Mouse (Mus musculus): ENCODE data around the gene Amdhd2.
A peak's percentile ranks its signal among the peaks of the same experiment; 100 is the strongest.

Amdhd2 gene

GRCm38 (mm10) chr17:24163176-24163962, at the start of gene Amdhd2:
Amdhd2 (minus strand) TSS chr17:24163766.
- DNase-seq (ENCODE audit: low spot score): peak; percentile 95

DNA sequence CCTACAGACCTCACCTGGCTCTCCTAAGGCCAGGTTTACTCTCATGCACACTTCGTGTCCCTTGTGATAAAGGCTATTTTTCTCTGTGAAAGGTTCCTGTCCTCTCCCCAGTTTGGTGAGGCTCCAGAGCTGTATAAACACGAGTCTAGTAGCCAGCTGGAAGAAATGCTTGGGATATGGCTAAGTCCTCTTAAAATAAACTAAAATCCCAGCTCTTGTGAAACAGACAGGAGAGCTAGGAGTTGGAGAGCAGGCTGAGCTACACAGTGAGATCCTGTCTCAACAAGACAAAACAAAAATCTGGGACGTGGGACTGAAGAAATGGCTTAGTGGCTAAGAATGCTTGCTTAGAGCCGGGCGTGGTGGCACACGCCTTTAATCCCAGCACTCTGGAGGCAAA, 49.6 kb upstream of the Amdhd2 start:
- DNase-seq (ENCODE audit: low spot score): no peak

- no peak for DNase-seq (ENCODE audit: low spot score)
These were observed 49.0 kb upstream of the Amdhd2 start for GRCm38 (mm10) chr17:24212441-24213018.

GRCm38 (mm10) chr17:24211631-24212440, 48.3 kb upstream of the Amdhd2 start:
- no peak for DNase-seq (ENCODE audit: low spot score)

GRCm38 (mm10) chr17:24210591-24210990, 47.0 kb upstream of the Amdhd2 start:
- no peak for DNase-seq (ENCODE audit: low spot score)

GRCm38 (mm10) chr17:24209916-24210240, 46.3 kb upstream of the Amdhd2 start:
- DNase-seq (ENCODE audit: low spot score): no peak

GRCm38 (mm10) chr17:24209043-24209915, 45.7 kb upstream of the Amdhd2 start, which contains the start of gene Ntn3:
Ntn3 (minus strand) TSS chr17:24209531.
- no peak for DNase-seq (ENCODE audit: low spot score)

DNA sequence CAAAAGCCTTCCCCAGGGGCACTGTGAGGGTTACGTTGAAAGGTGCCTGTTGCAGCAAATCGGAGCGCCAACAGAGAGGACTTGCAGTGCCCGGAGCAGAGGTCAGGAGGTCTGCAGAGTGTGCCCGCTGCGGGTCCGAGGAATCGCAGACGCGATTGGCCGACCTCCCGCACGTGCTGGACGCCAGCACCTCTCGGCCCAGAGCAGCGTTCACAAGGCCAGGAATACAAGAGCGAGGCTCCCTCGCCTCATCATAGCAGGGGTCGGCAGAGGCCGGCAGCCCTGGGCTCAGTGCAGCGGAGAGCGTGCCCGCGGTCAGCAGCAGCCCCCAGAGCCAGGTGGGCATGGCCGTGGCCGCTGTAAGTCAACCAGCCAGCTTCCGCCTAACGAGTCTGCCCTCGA, 45.1 kb upstream of the Amdhd2 start:
- DNase-seq (ENCODE audit: low spot score): no peak

DNA sequence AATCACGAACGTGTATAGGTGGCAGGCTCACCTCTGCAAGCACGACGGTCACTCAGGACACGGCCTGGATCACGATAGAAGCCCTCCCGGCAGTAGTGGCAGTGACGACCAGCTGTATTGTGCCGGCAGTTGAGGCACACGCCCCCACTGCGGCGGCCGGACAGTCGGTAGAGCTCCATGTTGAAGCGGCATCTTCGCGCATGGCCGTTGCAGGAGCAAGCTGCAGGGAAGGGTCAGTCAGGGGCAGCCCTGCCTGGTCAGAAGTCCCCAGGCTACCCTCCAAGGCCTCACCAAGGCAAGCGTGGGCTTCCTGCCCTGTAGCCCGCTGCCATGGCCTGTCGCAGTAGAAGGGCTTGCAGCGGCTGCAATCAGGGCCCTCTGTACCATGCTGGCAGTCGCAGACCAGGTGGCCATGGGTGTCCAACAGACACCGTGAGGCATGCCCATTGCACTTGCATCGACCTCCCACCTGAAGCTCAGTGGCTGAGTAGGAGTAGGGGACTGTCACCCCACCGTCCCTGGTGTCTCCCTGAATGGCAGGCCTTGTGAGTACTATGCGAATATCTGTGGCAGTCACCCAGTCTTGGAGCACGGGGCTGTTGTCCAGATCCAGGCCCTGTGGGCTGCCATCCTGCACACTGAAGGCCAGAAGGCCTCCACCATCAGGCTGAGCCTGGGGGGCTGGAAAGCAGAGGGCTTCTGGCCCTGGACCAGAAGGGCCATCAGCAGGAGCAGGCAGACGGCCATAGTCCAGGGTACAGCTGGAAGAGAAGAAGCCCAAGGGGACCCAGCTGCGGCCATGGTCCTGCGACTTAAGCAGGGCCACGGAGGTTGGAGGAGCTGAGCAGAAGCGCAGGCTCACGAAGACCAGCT, 44.4 kb upstream of the Amdhd2 start:
- DNase-seq (ENCODE audit: low spot score): no peak

- DNase-seq (ENCODE audit: low spot score): peak; percentile 41
These were observed 43.1 kb upstream of the Amdhd2 start for GRCm38 (mm10) chr17:24206451-24207351.

- DNase-seq (ENCODE audit: low spot score): no peak
These were observed 42.4 kb upstream of the Amdhd2 start for GRCm38 (mm10) chr17:24205908-24206361.

DNA sequence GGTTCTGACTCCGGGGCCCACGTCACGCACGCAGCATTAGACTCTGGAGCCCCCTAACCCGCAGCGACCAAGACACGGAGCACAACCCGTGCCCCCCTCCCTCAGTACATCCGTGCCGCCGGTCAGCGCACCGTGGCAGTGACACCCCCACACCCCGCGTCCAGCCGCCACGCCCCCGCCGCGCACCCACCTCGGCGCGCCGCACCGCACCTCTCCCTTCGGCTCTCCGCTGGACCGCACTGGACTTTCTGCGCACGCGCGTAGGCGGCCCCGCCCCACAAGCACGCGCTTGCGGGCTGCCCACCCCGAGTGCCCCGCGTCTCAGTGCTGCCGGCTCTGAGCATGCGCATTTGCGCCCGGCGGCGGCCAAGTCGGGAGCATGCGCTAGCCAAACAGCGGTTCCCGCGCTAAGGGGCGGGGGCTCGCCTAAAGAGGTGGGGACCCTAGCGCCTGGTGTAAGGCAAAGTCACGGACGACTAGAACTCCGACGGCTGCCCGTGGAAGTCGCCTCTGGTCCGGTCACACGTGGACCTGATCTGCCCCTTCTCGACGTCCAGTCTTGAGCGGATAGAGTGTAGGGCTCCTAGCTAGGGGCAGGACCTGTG, 41.8 kb upstream of the Amdhd2 start, which contains the start of gene Tbc1d24:
Gene Tbc1d24 (minus strand): TSS at position 279 of the 605 bp plus-strand sequence.
- DNase-seq (ENCODE audit: low spot score): peak; percentile 83

DNA sequence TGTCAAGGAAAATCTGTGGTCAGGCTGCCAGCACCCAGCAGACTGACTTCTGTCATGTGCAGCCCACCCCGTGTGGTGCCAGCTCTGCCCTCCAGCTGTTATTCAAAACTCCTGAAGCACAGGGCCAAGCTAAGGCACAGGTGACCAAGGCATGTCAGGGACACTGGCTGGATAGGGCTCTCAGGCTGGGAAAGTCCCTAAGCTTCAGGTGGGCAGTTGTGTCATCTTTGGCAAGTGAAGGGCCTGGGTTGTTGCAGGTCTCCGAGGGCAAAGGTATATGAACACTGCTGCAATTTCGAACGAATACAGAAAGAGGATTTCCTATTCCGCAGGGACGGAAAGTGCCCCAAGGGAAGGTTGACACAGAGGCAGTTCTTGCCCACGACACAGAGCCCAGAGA, 41.3 kb upstream of the Amdhd2 start:
- DNase-seq (ENCODE audit: low spot score): no peak

DNA sequence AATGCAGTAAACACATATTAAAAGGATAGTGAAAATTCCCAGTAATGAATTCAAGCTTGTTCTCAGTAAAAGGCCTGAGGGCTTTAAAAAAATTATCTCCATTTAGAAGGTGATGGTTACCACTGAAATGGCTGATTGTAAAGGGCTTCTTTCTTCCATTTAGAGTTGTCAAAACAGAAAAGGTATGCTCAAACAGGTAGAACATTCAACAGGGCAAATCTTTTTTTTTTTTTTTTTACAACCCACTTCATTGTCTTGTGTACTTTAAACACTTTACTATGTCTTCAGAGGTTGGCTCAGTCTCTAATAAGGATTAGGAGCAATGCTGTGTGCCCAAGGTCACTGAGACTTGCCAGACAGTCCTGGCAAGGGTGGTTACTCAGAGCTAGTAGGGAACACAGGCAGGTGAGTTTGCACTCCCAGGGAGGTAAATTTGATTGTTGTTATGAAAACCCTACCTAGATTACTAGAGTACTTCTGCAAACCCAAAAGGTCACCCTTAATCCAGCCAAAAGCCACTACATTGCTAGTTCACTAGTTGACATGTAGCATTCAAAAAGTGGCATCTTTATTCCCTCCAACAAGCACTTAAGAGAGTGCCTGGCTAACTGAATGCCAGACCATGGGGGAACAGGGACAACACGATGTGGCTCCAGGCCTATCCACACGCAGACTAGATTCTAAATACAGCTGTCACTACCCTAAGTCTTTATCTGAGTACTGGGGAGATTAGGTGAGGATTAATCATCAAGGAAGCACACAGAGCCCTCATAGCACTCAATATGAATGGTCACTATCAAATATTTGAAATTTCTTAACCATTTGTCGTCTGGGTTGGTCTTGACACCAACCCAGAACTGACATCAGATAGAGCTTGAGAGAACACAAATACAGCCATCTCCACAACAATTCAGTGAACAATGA, 40.3 kb upstream of the Amdhd2 start:
- no peak for DNase-seq (ENCODE audit: low spot score)

DNA sequence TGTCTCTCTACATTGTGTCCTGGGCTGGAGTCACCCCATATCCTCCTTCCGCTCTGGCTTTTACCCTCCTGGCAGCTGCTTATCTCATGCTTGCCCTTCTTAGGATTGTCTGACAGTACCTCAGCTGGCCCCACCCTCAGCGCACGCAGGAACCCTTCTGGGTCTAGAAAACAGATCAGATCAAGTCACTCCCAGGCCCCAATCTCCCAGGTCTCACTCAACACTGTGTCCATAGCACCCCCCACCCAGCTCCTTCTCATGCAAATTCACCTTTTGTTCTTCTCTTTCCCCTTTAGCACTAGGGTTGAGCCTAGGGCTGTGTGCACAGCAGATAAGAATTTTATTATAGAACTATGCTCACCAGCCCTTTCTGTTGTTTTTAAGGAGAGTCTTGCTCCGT, 39.5 kb upstream of the Amdhd2 start:
- DNase-seq (ENCODE audit: low spot score): no peak

GRCm38 (mm10) chr17:24201092-24201491, 37.5 kb upstream of the Amdhd2 start:
- no peak for DNase-seq (ENCODE audit: low spot score)

GRCm38 (mm10) chr17:24199741-24200140, 36.2 kb upstream of the Amdhd2 start:
- no peak for DNase-seq (ENCODE audit: low spot score)

DNA sequence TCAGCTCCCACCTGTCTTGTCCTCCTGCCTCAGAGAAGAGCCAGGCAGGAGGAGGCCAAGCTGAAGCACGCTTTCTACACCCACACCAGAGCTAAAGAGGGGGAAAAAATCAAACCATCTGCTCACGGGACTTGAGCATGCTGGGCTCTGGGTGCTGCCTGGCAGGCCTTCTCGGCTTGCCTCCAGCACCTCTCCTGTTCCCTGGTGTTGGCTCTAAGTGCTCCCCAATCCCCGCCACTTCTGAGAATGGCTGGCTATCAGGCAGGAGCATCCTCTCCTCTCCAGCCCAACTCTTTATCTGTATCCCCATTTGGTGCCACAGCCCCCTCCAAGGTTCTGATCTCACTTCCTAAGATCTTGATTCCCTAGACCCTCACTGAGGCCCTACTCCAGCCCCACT, 35.7 kb upstream of the Amdhd2 start:
- no peak for DNase-seq (ENCODE audit: low spot score)
